Mouse (Mus musculus) thymus, postnatal 10 days (tissue): ENCODE results near the gene Ceacam12.
"Not testable (repeated sequence)": the region's sequence is repeated elsewhere in the genome, so short reads cannot be mapped to it uniquely, and the experiment has no call there.

Source experiments
- DNase-seq, 2 experiments: peaks; one replicate each; pipeline ENCODE4 v3.0.0; 2021; ENCODE audit warnings: low spot score in 2 of 2

Ceacam12 gene

GRCm38 (mm10) chr7:18065629-18066028 is at the start of gene Ceacam12:
Ceacam12 (plus strand) TSS chr7:18065929.
- no peak for DNase-seq

GRCm38 (mm10) chr7:18073821-18074220 is 8.1 kb downstream of the Ceacam12 start:
- DNase-seq = not testable (repeated sequence)

GRCm38 (mm10) chr7:18100785-18101184 is 35.1 kb downstream of the Ceacam12 start:
- no peak for DNase-seq
